ENCODE assay signal across 12 mouse cellular contexts in genomic region chr3:30370860-30371455, GRCm38 (mm10).
DNase-seq lines count a peak whose midpoint lies in the region; ATAC-seq lines count a peak whose summit lies in the region.
"Had no signal": no experiment of that assay in that cellular context is flagged by ENCODE, and none has a peak within 500 bp of the region (broad histone marks: within the 10 kb centered on the region; RNA-seq: fewer than 3 reads in every experiment).

No protein-coding gene starts in this region.

- no peak overlapping the region for H3K27ac ChIP-seq in kidney, embryonic 16.5 days (ENCODE audit: low read length)
- peak overlapping the region; percentile 67 for H3K27ac ChIP-seq in forebrain, embryonic 10.5 days
- no peak overlapping the region for H3K27ac ChIP-seq in midbrain, embryonic 14.5 days (replicated peaks; ENCODE audit: low read depth, low read length)

- no peak for ATAC-seq in kidney, embryonic 16.5 days (ENCODE audit: low FRiP score, low TSS enrichment)
- no peak; the same call in 1 of the 2 replicates for ATAC-seq in midbrain, embryonic 14.5 days (ENCODE audit: low FRiP score, low TSS enrichment)

- H3K9me3 ChIP-seq in kidney, embryonic 16.5 days (ENCODE audit: low read length), result no peaks in the 10 kb centered on the region
- 0 out of 2 replicates have a peak, but pooled peaks cover 2% of the 10 kb centered on the region for H3K9me3 ChIP-seq in forebrain, embryonic 10.5 days
- H3K9me3 ChIP-seq in midbrain, embryonic 14.5 days (ENCODE audit: control insufficient read depth, low read length), result no peaks in the 10 kb centered on the region

- H3K4me2 ChIP-seq in kidney, embryonic 16.5 days (replicated peaks; ENCODE audit: low read depth, low read length), result peak overlapping the region; percentile 24
- peak overlapping the region; percentile 49 for H3K4me2 ChIP-seq in midbrain, embryonic 14.5 days (ENCODE audit: low read length)
- H3K4me2 ChIP-seq: liver, embryonic 11.5 days had no signal

- DNase-seq in adrenal gland, postnatal 10 days, result peak; percentile 17
- DNase-seq in adrenal gland, postnatal 25 days, result no peak
- DNase-seq in kidney, adult 8-10 months, result no peak
- peak; percentile 44 for DNase-seq in forebrain, embryonic 10.5 days (ENCODE audit: extremely low spot score, low spot score)
- DNase-seq in midbrain, embryonic 14.5 days, result peak; percentile 56
- no peak for DNase-seq in frontal cortex, postnatal 10 days (ENCODE audit: low spot score in 2 of 2)
- no peak for DNase-seq in cerebellum, postnatal 25 days
- DNase-seq: cerebellum, postnatal 36 days; kidney, postnatal 25 days; right cerebral cortex, postnatal 25 days had no signal

- H3K4me3 ChIP-seq in kidney, embryonic 16.5 days (ENCODE audit: low read length), result no peak overlapping the region
- H3K4me3 ChIP-seq in forebrain, embryonic 10.5 days, result peak overlapping the region; percentile 33
- H3K4me3 ChIP-seq in midbrain, embryonic 14.5 days (replicated peaks; ENCODE audit: low read depth, low read length), result peak overlapping the region; percentile 12; the same call in 1 of the 2 replicates

- no peaks in the 10 kb centered on the region for H3K27me3 ChIP-seq in kidney, embryonic 16.5 days (ENCODE audit: insufficient read depth, low read length)
- no peaks in the 10 kb centered on the region for H3K27me3 ChIP-seq in forebrain, embryonic 10.5 days (ENCODE audit: poor library complexity, severe bottlenecking)
- H3K27me3 ChIP-seq in midbrain, embryonic 14.5 days (ENCODE audit: control insufficient read depth, insufficient read depth, low read length), result no peaks in the 10 kb centered on the region

- peaks cover 7% of the 10 kb centered on the region; the same call in 1 of the 2 replicates for H3K4me1 ChIP-seq in kidney, embryonic 16.5 days (ENCODE audit: insufficient read depth, low read length)
- H3K4me1 ChIP-seq in forebrain, embryonic 10.5 days, result peaks cover 20% of the 10 kb centered on the region
- no peaks in the 10 kb centered on the region for H3K4me1 ChIP-seq in midbrain, embryonic 14.5 days (ENCODE audit: control insufficient read depth, insufficient read depth, low read length)

- H3K36me3 ChIP-seq in kidney, embryonic 16.5 days (ENCODE audit: insufficient read depth, low read length), result no peaks in the 10 kb centered on the region
- no peaks in the 10 kb centered on the region for H3K36me3 ChIP-seq in forebrain, embryonic 10.5 days (replicated peaks)
- H3K36me3 ChIP-seq in midbrain, embryonic 14.5 days (ENCODE audit: control insufficient read depth, insufficient read depth, low read length), result no peaks in the 10 kb centered on the region

- no peak overlapping the region for H3K9ac ChIP-seq in kidney, embryonic 16.5 days (replicated peaks; ENCODE audit: low read length)
- no peak overlapping the region for H3K9ac ChIP-seq in midbrain, embryonic 14.5 days (replicated peaks; ENCODE audit: low read length)

- WGBS in kidney, embryonic 16.5 days, result 56% methylated on average over 16 of the region's 16 CpGs
- WGBS in forebrain, embryonic 10.5 days, result 29% methylated on average over 16 of the region's 16 CpGs
- 15% methylated on average over 16 of the region's 16 CpGs for WGBS in midbrain, embryonic 14.5 days

Comparison
In these comparisons a context has a peak if more than half of its experiments do, and no peak if none do; other contexts are left out.
1. DNase-seq: peak in adrenal gland, postnatal 10 days (single experiment), forebrain, embryonic 10.5 days (single experiment) and midbrain, embryonic 14.5 days (single experiment); none in adrenal gland, postnatal 25 days (single experiment), kidney, adult 8-10 months (0 of 2), frontal cortex, postnatal 10 days (0 of 2) and cerebellum, postnatal 25 days (0 of 2).